Mouse (Mus musculus) CH12.LX (cell line): ENCODE measurements around the gene Foxb1.

Source experiments
- CTCF ChIP-seq, 2 experiments: IDR thresholded peaks in 1 of 2; conservative IDR thresholded peaks in 1 of 2; 2 replicates each; pipeline ENCODE4 v1.5.1; 2011 to 2012; ENCODE audit warnings: low read depth in 2 of 2, low read length in 2 of 2, improper control_type of control experiment in 1 of 2, inconsistent platforms in 1 of 2, mild to moderate bottlenecking in 1 of 2, moderate library complexity in 1 of 2
- EP300 ChIP-seq: IDR thresholded peaks from 2 replicates; pipeline ENCODE4 v1.6.1; 2011; ENCODE audit warnings: low read length, improper control_type of control experiment
- KAT2A ChIP-seq: IDR thresholded peaks from 2 replicates; pipeline ENCODE4 v1.6.1; 2012; ENCODE audit warnings: low read length, improper control_type of control experiment, inconsistent platforms; ENCODE audit not compliant: insufficient replicate concordance
- MAFK ChIP-seq: IDR thresholded peaks from 2 replicates; pipeline ENCODE4 v1.6.1; 2011; ENCODE audit warnings: low read length, improper control_type of control experiment; ENCODE audit not compliant: insufficient replicate concordance
- MAX ChIP-seq: IDR thresholded peaks from 2 replicates; pipeline ENCODE4 v1.6.1; 2011; ENCODE audit warnings: low read length, improper control_type of control experiment
- MXI1 ChIP-seq: IDR thresholded peaks from 2 replicates; pipeline ENCODE4 v1.6.1; 2011; ENCODE audit warnings: mild to moderate bottlenecking, low read depth, low read length, improper control_type of control experiment
- RAD21 ChIP-seq: IDR thresholded peaks from 2 replicates; pipeline ENCODE4 v1.6.1; 2011; ENCODE audit warnings: low read depth, mild to moderate bottlenecking, low read length, improper control_type of control experiment, moderate library complexity
- RCOR1 ChIP-seq: conservative IDR thresholded peaks from 2 replicates; pipeline ENCODE4 v1.6.1; 2012; ENCODE audit warnings: low read depth, mild to moderate bottlenecking, inconsistent platforms, low read length, improper control_type of control experiment
- TBP ChIP-seq: conservative IDR thresholded peaks from 2 replicates; pipeline ENCODE4 v1.6.1; 2011; ENCODE audit warnings: low read depth, low read length, improper control_type of control experiment
- USF1 ChIP-seq: IDR thresholded peaks from 2 replicates; pipeline ENCODE4 v1.6.1; 2014; ENCODE audit warnings: low read depth, mild to moderate bottlenecking, inconsistent platforms, low read length, improper control_type of control experiment
- ZC3H11A ChIP-seq: IDR thresholded peaks from 2 replicates; pipeline ENCODE4 v1.6.1; 2012; ENCODE audit warnings: low read depth, mild to moderate bottlenecking, inconsistent platforms, low read length, improper control_type of control experiment
- ZKSCAN1 ChIP-seq: IDR thresholded peaks from 2 replicates; pipeline ENCODE4 v1.6.1; 2012; ENCODE audit warnings: low read depth, inconsistent platforms, low read length, improper control_type of control experiment, borderline replicate concordance

- no peak for TF ChIP-seq CTCF (conservative IDR thresholded peaks at IDR 0.05 in 1 of 2, IDR thresholded peaks at IDR 0.05 in 1 of 2; ENCODE audit: low read depth in 2 of 2, low read length in 2 of 2)
- no peak for TF ChIP-seq KAT2A
- TF ChIP-seq TBP, result no peak
- no peak for TF ChIP-seq MXI1
- TF ChIP-seq MAFK, result no peak
- TF ChIP-seq MAX, result no peak
- no peak for TF ChIP-seq EP300
- TF ChIP-seq RAD21, result no peak
- TF ChIP-seq USF1, result no peak
- TF ChIP-seq RCOR1, result no peak
- TF ChIP-seq ZC3H11A, result no peak
- TF ChIP-seq ZKSCAN1, result no peak
Observed at GRCm38 (mm10) chr9:69762221-69762620, 1.5 kb upstream of the Foxb1 start.
